Mouse (Mus musculus) CD4-positive naive resting alpha-beta T cell, adult 57 days (primary cell): ENCODE measurements around the gene Bmp10. TPM values are rescaled to one million over a fixed set of nuclear protein-coding genes. Genes with fewer than 3 reads are reported as not detected.

Experiments
- total RNA-seq: library from RNA; stranded (reverse); gene quantifications from one replicate; pipeline ENCODE4 v1.2.4, GENCODE M21; 2023

Bmp10 gene
- total RNA-seq = not detected

DNA sequence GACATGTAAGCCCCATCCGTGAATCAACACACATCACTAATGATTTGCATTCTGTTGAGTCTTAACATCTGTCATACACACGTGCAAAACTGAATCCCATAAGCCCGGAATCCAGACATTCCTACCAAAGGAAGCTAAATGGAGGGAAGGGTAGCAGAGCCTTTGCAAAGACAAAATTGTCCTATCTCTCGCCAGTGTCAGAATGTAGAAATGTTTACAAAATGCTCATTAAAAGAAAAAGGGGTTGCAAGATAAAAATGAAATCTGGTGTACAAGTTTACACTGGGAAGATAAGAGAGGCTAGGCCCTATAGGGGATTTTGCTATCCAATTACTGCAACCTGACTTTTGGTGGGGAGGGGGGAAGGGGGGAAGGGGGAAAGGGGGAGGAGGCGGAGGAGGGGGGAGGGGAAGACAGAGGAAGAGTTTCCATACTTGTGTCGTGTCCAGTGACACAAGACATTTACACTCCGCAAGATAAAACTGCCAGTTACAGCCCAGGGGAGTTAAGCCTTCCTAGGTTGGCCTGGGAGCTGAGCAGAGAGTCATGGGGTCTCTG is at the start of gene Bmp10:
Gene Bmp10 (plus strand): TSS at position 508 of the 558 bp plus-strand sequence.

DNA sequence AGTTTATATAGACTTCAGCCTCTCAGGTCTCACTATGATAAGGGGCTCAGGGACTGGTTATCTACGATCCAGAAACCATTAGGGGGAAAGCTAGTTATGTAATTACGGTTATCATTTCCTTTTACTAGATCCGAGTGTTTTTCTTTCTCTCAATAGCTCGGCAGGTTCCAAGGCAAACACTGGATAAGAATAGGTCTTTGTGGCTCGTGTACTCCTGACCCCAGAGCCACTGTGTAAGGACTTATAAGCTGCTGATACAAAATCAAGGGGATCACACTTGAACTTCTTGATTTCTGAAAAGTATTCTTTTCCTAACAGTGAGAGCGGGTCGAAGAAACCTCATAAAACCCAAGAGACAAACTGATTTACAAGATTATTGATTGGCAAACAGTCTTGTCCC is 39.9 kb upstream of the Bmp10 start, which contains the start of gene Gkn3:
Gene Gkn3 (minus strand): TSS at position 59 of the 400 bp plus-strand sequence.

Other genes starting within 250 kb of the Bmp10 start
- gene Antxr1, start 93.2 kb upstream of the Bmp10 start, total RNA-seq = 1.1 TPM
- gene Gkn1, start 78.1 kb upstream of the Bmp10 start, total RNA-seq = not detected
- gene Gkn2, start 55.6 kb upstream of the Bmp10 start, total RNA-seq = not detected
- gene Gkn3, start 40.1 kb upstream of the Bmp10 start, total RNA-seq = not detected
- 87.8 TPM for gene Arhgap25, start 104.3 kb downstream of the Bmp10 start, total RNA-seq
- not detected for gene Prokr1, start 161.7 kb downstream of the Bmp10 start, total RNA-seq
- 4.2 TPM for gene Aplf, start 243.2 kb downstream of the Bmp10 start, total RNA-seq